Mouse (Mus musculus) kidney, postnatal 0 days (tissue): ENCODE measurements around the gene Trp73. TPM values are rescaled to one million over a fixed set of nuclear protein-coding genes. Genes with fewer than 3 reads are reported as not detected.

ENCODE experiments used
- ATAC-seq: fragments of 200-750 bp; cut with Nextera tagmentation; replicated peaks from 2 replicates; pipeline ENCODE4 v1.8.0; 2017; ENCODE audit warnings: low read depth, moderate number of reproducible peaks, moderate TSS enrichment, moderate library complexity; ENCODE audit not compliant: low FRiP score
- DNase-seq: peaks from one replicate; pipeline ENCODE4 v3.0.0-alpha.2; 2016; ENCODE audit warnings: low spot score
- H3K27ac ChIP-seq: fragments of 300-500 bp; sonication (generic); 2 replicates; pipeline ENCODE4 v1.5.1; 2014; ENCODE audit warnings: mild to moderate bottlenecking
- H3K27me3 ChIP-seq: fragments of 300-500 bp; sonication (generic); 2 replicates; pipeline ENCODE4 v1.6.1; 2014; ENCODE audit warnings: low read length, mixed read lengths; ENCODE audit not compliant: insufficient read depth
- H3K36me3 ChIP-seq: fragments of 300-500 bp; sonication (generic); 2 replicates; pipeline ENCODE4 v1.6.1; 2014; ENCODE audit warnings: low read length, mixed read lengths; ENCODE audit not compliant: insufficient read depth
- H3K4me1 ChIP-seq: fragments of 300-500 bp; sonication (generic); replicated peaks from 2 replicates; pipeline ENCODE4 v1.6.1; 2014; ENCODE audit warnings: antibody characterized with exemption, low read length, mixed read lengths; ENCODE audit not compliant: insufficient read depth
- H3K4me2 ChIP-seq: fragments of 300-500 bp; sonication (generic); 2 replicates; pipeline ENCODE4 v1.6.1; 2014; ENCODE audit warnings: mild to moderate bottlenecking, low read length, moderate library complexity, mixed read lengths
- H3K4me3 ChIP-seq: fragments of 300-500 bp; sonication (generic); replicated peaks from 2 replicates; pipeline ENCODE4 v1.5.1; 2014; ENCODE audit warnings: low read depth, low read length
- H3K9ac ChIP-seq: fragments of 300-500 bp; sonication (generic); 2 replicates; pipeline ENCODE4 v1.6.1; 2014; ENCODE audit warnings: low read depth, low read length
- H3K9me3 ChIP-seq: fragments of 300-500 bp; sonication (generic); replicated peaks from 2 replicates; pipeline ENCODE4 v1.6.1; 2016; ENCODE audit warnings: low read length, inconsistent platforms, mixed read lengths
- CTCF ChIP-seq: IDR thresholded peaks from 2 replicates; pipeline ENCODE4 v1.5.1; 2016; ENCODE audit warnings: antibody characterized with exemption, low read depth, mild to moderate bottlenecking, moderate library complexity
- WGBS: fragments of 180-500 bp; shearing (Covaris S2); extraction: QIAGEN DNeasy Blood & Tissue Kit; methylation state at CpG from one replicate; pipeline ENCODE4 v1.1.7; 2014; 5-methylcytosine and 5-hydroxymethylcytosine counted together
- polyA plus RNA-seq: library from polyadenylated mRNA; unstranded; fragments of >200 nt; fragmentation: Nextera tagmentation; extraction: Ambion mirVana; gene quantifications from 2 replicates; pipeline ENCODE4 v1.2.1, GENCODE M21; 2015

Gene Trp73
- polyA plus RNA-seq, 1 experiment from 2014 or later = 0.25 TPM

- Histone ChIP-seq H3K36me3 (no peaks in the 10 kb centered on the region), H3K27me3 (no peaks in the 10 kb centered on the region), H3K4me3 (no peak overlapping the region), H3K9me3 (no peaks in the 10 kb centered on the region), H3K27ac (no peak overlapping the region), H3K4me1 (no peaks in the 10 kb centered on the region), H3K4me2 (no peak overlapping the region), H3K9ac (no peak overlapping the region)
- TF ChIP-seq CTCF = no peak
- no peak for DNase-seq
- ATAC-seq = no peak
- 79% methylated on average over 6 of the region's 6 CpGs for whole genome bisulfite sequencing
Observed at GRCm38 (mm10) chr4:154123553-154123952, 16.5 kb downstream of the Trp73 start.

- no peaks in the 10 kb centered on the region for H3K27me3 ChIP-seq
- no peak overlapping the region for H3K4me3 ChIP-seq
- no peaks in the 10 kb centered on the region for H3K9me3 ChIP-seq
- no peak for DNase-seq
- no peak for TF ChIP-seq CTCF
- H3K27ac ChIP-seq = no peak overlapping the region
- no peaks in the 10 kb centered on the region for H3K36me3 ChIP-seq
- ATAC-seq = no peak
- 69% methylated on average over 7 of the region's 7 CpGs for WGBS
- no peak overlapping the region for H3K4me2 ChIP-seq
- no peaks in the 10 kb centered on the region for H3K4me1 ChIP-seq
- H3K9ac ChIP-seq = no peak overlapping the region
Observed at GRCm38 (mm10) chr4:154122374-154122773, 17.6 kb downstream of the Trp73 start.

GRCm38 (mm10) chr4:154121800-154122199 lies 18.2 kb downstream of the Trp73 start:
- H3K36me3 ChIP-seq = no peaks in the 10 kb centered on the region
- no peak overlapping the region for H3K4me2 ChIP-seq
- H3K9me3 ChIP-seq = no peaks in the 10 kb centered on the region
- no peak overlapping the region for H3K9ac ChIP-seq
- 81% methylated on average over 11 of the region's 11 CpGs for WGBS
- H3K27me3 ChIP-seq = no peaks in the 10 kb centered on the region
- H3K27ac ChIP-seq = no peak overlapping the region
- DNase-seq (no peak), ATAC-seq (no peak)
- H3K4me3 ChIP-seq = no peak overlapping the region
- no peaks in the 10 kb centered on the region for H3K4me1 ChIP-seq
- no peak for TF ChIP-seq CTCF

- no peak overlapping the region for H3K4me3 ChIP-seq
- TF ChIP-seq CTCF = no peak
- DNase-seq (no peak), ATAC-seq (no peak)
- H3K9me3 ChIP-seq = no peaks in the 10 kb centered on the region
- H3K4me2 ChIP-seq = no peak overlapping the region
- H3K27me3 ChIP-seq = no peaks in the 10 kb centered on the region
- no peaks in the 10 kb centered on the region for H3K36me3 ChIP-seq
- no peak overlapping the region for H3K9ac ChIP-seq
- H3K4me1 ChIP-seq = no peaks in the 10 kb centered on the region
- H3K27ac ChIP-seq = no peak overlapping the region
- 80% methylated on average over 9 of the region's 9 CpGs for WGBS
Observed at GRCm38 (mm10) chr4:154119208-154119607, 20.8 kb downstream of the Trp73 start.

GRCm38 (mm10) chr4:154118782-154119181 lies 21.2 kb downstream of the Trp73 start:
- ATAC-seq (no peak), DNase-seq (no peak)
- WGBS = 59% methylated on average over 9 of the region's 9 CpGs
- no peak overlapping the region for H3K4me3 ChIP-seq
- H3K27me3 ChIP-seq = no peaks in the 10 kb centered on the region
- no peak overlapping the region for H3K9ac ChIP-seq
- TF ChIP-seq CTCF = no peak
- no peak overlapping the region for H3K4me2 ChIP-seq
- H3K27ac ChIP-seq = no peak overlapping the region
- no peaks in the 10 kb centered on the region for H3K36me3 ChIP-seq
- no peaks in the 10 kb centered on the region for H3K4me1 ChIP-seq
- H3K9me3 ChIP-seq = no peaks in the 10 kb centered on the region

GRCm38 (mm10) chr4:154116421-154116820 lies 23.6 kb downstream of the Trp73 start:
- no peaks in the 10 kb centered on the region for H3K27me3 ChIP-seq
- no peak overlapping the region for H3K4me2 ChIP-seq
- no peaks in the 10 kb centered on the region for H3K36me3 ChIP-seq
- H3K27ac ChIP-seq = no peak overlapping the region
- H3K4me3 ChIP-seq = no peak overlapping the region
- no peak for DNase-seq
- no peaks in the 10 kb centered on the region for H3K9me3 ChIP-seq
- ATAC-seq = no peak
- H3K4me1 ChIP-seq = no peaks in the 10 kb centered on the region
- no peak overlapping the region for H3K9ac ChIP-seq
- TF ChIP-seq CTCF = no peak
- 40% methylated on average over 7 of the region's 7 CpGs for WGBS

- no peak for TF ChIP-seq CTCF
Observed at GRCm38 (mm10) chr4:154109850-154110243, 30.2 kb downstream of the Trp73 start.

More at GRCm38 (mm10) chr4:154109850-154110243, 30.2 kb downstream of the Trp73 start:
- ATAC-seq (no peak), DNase-seq (no peak)
- Histone ChIP-seq H3K9me3 (no peaks in the 10 kb centered on the region), H3K36me3 (no peaks in the 10 kb centered on the region), H3K9ac (no peak overlapping the region), H3K4me1 (peaks cover 4% of the 10 kb centered on the region; the same call in 1 of the 2 replicates), H3K4me2 (no peak overlapping the region), H3K27ac (no peak overlapping the region), H3K27me3 (no peaks in the 10 kb centered on the region), H3K4me3 (no peak overlapping the region)
- WGBS = 78% methylated on average over 11 of the region's 11 CpGs
